Mouse (Mus musculus): ENCODE results near the gene Rab3d. TPM values are rescaled to one million over a fixed set of nuclear protein-coding genes. Genes with fewer than 3 reads are reported as not detected.
"Not testable (repeated sequence)": the region's sequence is repeated elsewhere in the genome, so short reads cannot be mapped to it uniquely, and the experiment has no call there.

Rab3d gene
- total and polyA plus RNA-seq, 2 experiments: 5.6 to 16.6 TPM

DNA sequence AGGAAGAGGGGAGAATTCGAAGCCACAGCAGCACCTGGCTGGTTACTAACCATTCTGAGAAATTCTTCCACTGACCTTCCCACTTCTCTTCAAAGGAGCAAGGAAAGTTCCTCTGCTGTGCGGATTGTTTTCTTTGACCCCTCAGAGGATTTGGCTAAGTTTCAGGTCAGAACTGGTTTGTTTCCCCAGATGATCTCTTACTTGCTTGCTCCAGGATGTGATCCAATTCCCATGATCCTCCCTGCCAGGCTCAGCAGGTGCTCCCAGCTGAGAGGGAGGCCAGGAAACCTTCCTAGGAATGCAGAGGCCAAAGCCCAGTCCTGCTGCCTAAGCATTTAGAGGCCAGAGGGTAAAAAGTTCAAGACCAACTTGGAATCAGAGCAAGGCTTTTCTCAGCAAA is 51.4 kb downstream of the Rab3d start:
- Histone ChIP-seq H3K79me2 (ENCODE audit: control insufficient read depth, insufficient read depth, low read length) (no peaks in the 10 kb centered on the region), H3K27me3 (ENCODE audit: control insufficient read depth, insufficient read depth, low read length) (no peaks in the 10 kb centered on the region), H3K9ac (ENCODE audit: low read depth, low read length) (no peak overlapping the region), H3K4me3 (ENCODE audit: insufficient read depth, low read depth, low read length) (no peak overlapping the region), H3K27ac (replicated peaks; ENCODE audit: insufficient read depth, low read depth, low read length) (peak overlapping the region; percentile 4; the same call in 1 of the 2 replicates), H3K36me3 (ENCODE audit: control insufficient read depth, insufficient read depth, low read length) (no peaks in the 10 kb centered on the region), H3K4me1 (ENCODE audit: control insufficient read depth, insufficient read depth, low read length) (0 out of 2 replicates have a peak, but pooled peaks cover 2% of the 10 kb centered on the region)
- 57% methylated on average over 2 of the region's 2 CpGs for WGBS
- DNase-seq (ENCODE audit: extremely low read depth, low read depth, low spot score): peak; percentile 14
- TF ChIP-seq CTCF (IDR thresholded peaks at IDR 0.05; ENCODE audit: low read depth, low read length) (no peak), POLR2A (IDR thresholded peaks at IDR 0.05; ENCODE audit: extremely low read depth, insufficient read depth, low read length) (no peak)

DNA sequence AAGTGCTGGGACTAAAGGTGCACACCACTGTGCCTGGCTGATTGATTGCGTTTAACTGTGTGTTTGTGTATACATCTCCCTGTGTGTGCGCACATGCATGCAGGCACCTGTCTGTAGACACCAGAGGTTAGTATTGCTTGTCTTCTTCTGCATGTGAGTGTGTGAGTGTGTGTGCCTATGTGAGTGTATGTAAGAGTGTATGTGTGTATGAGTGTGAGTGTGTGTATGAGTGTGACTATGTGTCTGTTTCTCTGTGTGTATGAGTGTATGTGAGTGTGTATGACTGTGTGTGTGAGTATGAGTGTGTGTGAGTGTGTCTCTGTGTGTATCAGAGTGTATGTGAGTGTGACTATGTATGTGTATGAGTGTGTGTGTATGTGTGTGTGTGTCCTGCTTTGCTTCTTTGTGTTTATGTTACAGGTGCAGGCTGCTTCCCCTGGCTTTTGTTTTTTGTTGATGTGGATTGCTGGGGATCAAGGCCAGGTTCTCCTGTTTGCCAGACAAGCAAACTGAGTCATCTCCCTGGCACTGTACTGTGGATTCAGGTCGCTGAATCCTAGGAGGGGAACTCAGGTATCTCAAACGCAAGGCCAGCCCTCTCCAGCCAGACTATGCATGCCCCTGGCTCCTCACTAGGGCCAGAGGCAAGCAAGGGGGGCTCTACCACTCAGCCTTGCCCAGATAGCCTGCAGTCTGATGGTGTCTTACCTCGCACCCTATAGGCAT is 52.2 kb downstream of the Rab3d start:
- H3K27me3 ChIP-seq (ENCODE audit: control insufficient read depth, insufficient read depth, low read length): no peaks in the 10 kb centered on the region
- no peaks in the 10 kb centered on the region for H3K36me3 ChIP-seq (ENCODE audit: control insufficient read depth, insufficient read depth, low read length)
- no peak overlapping the region for H3K9ac ChIP-seq (ENCODE audit: low read depth, low read length)
- H3K4me3 ChIP-seq (ENCODE audit: insufficient read depth, low read depth, low read length): no peak overlapping the region
- H3K4me1 ChIP-seq (ENCODE audit: control insufficient read depth, insufficient read depth, low read length): 0 out of 2 replicates have a peak, but pooled peaks cover 2% of the 10 kb centered on the region
- DNase-seq (ENCODE audit: extremely low read depth, low read depth, low spot score): no peak
- TF ChIP-seq POLR2A (IDR thresholded peaks at IDR 0.05; ENCODE audit: extremely low read depth, insufficient read depth, low read length) (no peak), CTCF (IDR thresholded peaks at IDR 0.05; ENCODE audit: low read depth, low read length) (no peak)
- H3K27ac ChIP-seq (replicated peaks; ENCODE audit: insufficient read depth, low read depth, low read length): peak overlapping the region; percentile 4; the same call in 1 of the 2 replicates
- 67% methylated on average over 5 of the region's 5 CpGs for WGBS
- no peaks in the 10 kb centered on the region for H3K79me2 ChIP-seq (ENCODE audit: control insufficient read depth, insufficient read depth, low read length)

GRCm38 (mm10) chr9:21862181-21862580 is 55.8 kb downstream of the Rab3d start:
- H3K79me2 ChIP-seq (ENCODE audit: control insufficient read depth, insufficient read depth, low read length): no peaks in the 10 kb centered on the region
- 94% methylated on average over 1 of the region's 1 CpGs for WGBS
- no peaks in the 10 kb centered on the region for H3K36me3 ChIP-seq (ENCODE audit: control insufficient read depth, insufficient read depth, low read length)
- H3K4me1 ChIP-seq (ENCODE audit: control insufficient read depth, insufficient read depth, low read length): 0 out of 2 replicates have a peak, but pooled peaks cover 3% of the 10 kb centered on the region
- no peak overlapping the region for H3K9ac ChIP-seq (ENCODE audit: low read depth, low read length)
- TF ChIP-seq POLR2A (IDR thresholded peaks at IDR 0.05; ENCODE audit: extremely low read depth, insufficient read depth, low read length) (no peak), CTCF (IDR thresholded peaks at IDR 0.05; ENCODE audit: low read depth, low read length) (no peak)
- no peak overlapping the region for H3K27ac ChIP-seq (replicated peaks; ENCODE audit: insufficient read depth, low read depth, low read length)
- no peak for DNase-seq (ENCODE audit: extremely low read depth, low read depth, low spot score)
- no peak overlapping the region for H3K4me3 ChIP-seq (ENCODE audit: insufficient read depth, low read depth, low read length)
- H3K27me3 ChIP-seq (ENCODE audit: control insufficient read depth, insufficient read depth, low read length): no peaks in the 10 kb centered on the region

DNA sequence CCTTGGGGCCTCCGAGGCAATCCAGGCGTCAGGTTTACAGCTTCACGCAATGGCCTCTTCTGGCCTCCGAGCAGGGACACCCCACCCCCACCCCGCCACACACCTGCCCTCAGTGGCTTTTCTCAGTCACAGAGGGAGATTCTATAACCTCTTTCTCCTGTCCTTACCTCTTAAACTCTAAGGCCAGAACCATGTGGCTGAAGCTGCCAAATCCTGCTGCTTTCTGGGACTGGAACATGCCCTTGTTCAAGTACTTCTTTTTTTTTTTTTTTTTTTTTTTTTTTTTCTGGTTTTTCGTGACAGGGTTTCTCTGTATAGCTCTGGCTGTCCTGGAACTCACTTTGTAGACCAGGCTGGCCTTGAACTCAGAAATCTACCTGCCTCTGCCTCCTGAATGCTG is 57.6 kb downstream of the Rab3d start:
- H3K27ac ChIP-seq (replicated peaks; ENCODE audit: insufficient read depth, low read depth, low read length); H3K27me3 ChIP-seq (ENCODE audit: control insufficient read depth, insufficient read depth, low read length); H3K4me1 ChIP-seq (ENCODE audit: control insufficient read depth, insufficient read depth, low read length); H3K79me2 ChIP-seq (ENCODE audit: control insufficient read depth, insufficient read depth, low read length); H3K36me3 ChIP-seq (ENCODE audit: control insufficient read depth, insufficient read depth, low read length); DNase-seq (ENCODE audit: extremely low read depth, low read depth, low spot score); H3K9ac ChIP-seq (ENCODE audit: low read depth, low read length); H3K4me3 ChIP-seq (ENCODE audit: insufficient read depth, low read depth, low read length): not testable (repeated sequence)
- 82% methylated on average over 6 of the region's 6 CpGs for WGBS

GRCm38 (mm10) chr9:21859606-21860005 is 58.4 kb downstream of the Rab3d start:
- Histone ChIP-seq H3K27me3 (ENCODE audit: control insufficient read depth, insufficient read depth, low read length) (no peaks in the 10 kb centered on the region), H3K27ac (replicated peaks; ENCODE audit: insufficient read depth, low read depth, low read length) (no peak overlapping the region; the same call in 1 of the 2 replicates), H3K9ac (ENCODE audit: low read depth, low read length) (no peak overlapping the region), H3K79me2 (ENCODE audit: control insufficient read depth, insufficient read depth, low read length) (no peaks in the 10 kb centered on the region), H3K4me3 (ENCODE audit: insufficient read depth, low read depth, low read length) (no peak overlapping the region), H3K4me1 (ENCODE audit: control insufficient read depth, insufficient read depth, low read length) (0 out of 2 replicates have a peak, but pooled peaks cover 2% of the 10 kb centered on the region), H3K36me3 (ENCODE audit: control insufficient read depth, insufficient read depth, low read length) (no peaks in the 10 kb centered on the region)
- TF ChIP-seq CTCF (IDR thresholded peaks at IDR 0.05; ENCODE audit: low read depth, low read length) (no peak), POLR2A (IDR thresholded peaks at IDR 0.05; ENCODE audit: extremely low read depth, insufficient read depth, low read length) (no peak)
- no peak for DNase-seq (ENCODE audit: extremely low read depth, low read depth, low spot score)
- 80% methylated on average over 3 of the region's 3 CpGs for WGBS

DNA sequence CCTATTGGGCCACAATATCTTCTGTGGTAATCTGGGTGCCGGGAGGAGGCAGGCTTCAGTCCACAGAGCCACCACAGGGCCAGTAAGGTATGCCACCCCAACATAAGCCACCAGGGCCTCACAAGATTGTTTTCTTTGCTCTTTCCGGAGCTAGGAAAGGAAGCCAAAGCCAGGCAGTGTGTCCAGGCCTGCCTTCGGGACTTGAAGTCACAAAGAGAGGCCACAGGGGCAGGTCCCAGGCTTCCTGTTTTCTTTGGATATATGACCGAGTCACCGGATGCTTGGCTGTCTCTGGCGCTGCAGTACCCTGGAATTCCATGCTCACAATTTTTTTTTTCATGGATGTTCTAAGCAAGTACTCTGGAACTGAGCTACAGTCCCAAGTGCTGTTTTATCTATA is 59.9 kb downstream of the Rab3d start:
- no peak overlapping the region for H3K9ac ChIP-seq (ENCODE audit: low read depth, low read length)
- H3K4me1 ChIP-seq (ENCODE audit: control insufficient read depth, insufficient read depth, low read length): 0 out of 2 replicates have a peak, but pooled peaks cover 2% of the 10 kb centered on the region
- 81% methylated on average over 6 of the region's 6 CpGs for WGBS
- H3K27me3 ChIP-seq (ENCODE audit: control insufficient read depth, insufficient read depth, low read length): no peaks in the 10 kb centered on the region
- H3K79me2 ChIP-seq (ENCODE audit: control insufficient read depth, insufficient read depth, low read length): no peaks in the 10 kb centered on the region
- no peaks in the 10 kb centered on the region for H3K36me3 ChIP-seq (ENCODE audit: control insufficient read depth, insufficient read depth, low read length)
- no peak overlapping the region for H3K4me3 ChIP-seq (ENCODE audit: insufficient read depth, low read depth, low read length)
- TF ChIP-seq POLR2A (IDR thresholded peaks at IDR 0.05; ENCODE audit: extremely low read depth, insufficient read depth, low read length): no peak
- no peak for TF ChIP-seq CTCF (IDR thresholded peaks at IDR 0.05; ENCODE audit: low read depth, low read length)
- peak overlapping the region; percentile 68 for H3K27ac ChIP-seq (replicated peaks; ENCODE audit: insufficient read depth, low read depth, low read length)
- DNase-seq (ENCODE audit: extremely low read depth, low read depth, low spot score): peak; percentile 33

Data from liver, adult 2 months (tissue).